Mouse (Mus musculus) thymus, postnatal 25 days (tissue): ENCODE results near the gene Slc25a42.
"Not testable (repeated sequence)": the region's sequence is repeated elsewhere in the genome, so short reads cannot be mapped to it uniquely, and the experiment has no call there.

Experiments used
- DNase-seq: peaks from one replicate; pipeline ENCODE4 v3.0.0; 2022

Gene Slc25a42

DNA sequence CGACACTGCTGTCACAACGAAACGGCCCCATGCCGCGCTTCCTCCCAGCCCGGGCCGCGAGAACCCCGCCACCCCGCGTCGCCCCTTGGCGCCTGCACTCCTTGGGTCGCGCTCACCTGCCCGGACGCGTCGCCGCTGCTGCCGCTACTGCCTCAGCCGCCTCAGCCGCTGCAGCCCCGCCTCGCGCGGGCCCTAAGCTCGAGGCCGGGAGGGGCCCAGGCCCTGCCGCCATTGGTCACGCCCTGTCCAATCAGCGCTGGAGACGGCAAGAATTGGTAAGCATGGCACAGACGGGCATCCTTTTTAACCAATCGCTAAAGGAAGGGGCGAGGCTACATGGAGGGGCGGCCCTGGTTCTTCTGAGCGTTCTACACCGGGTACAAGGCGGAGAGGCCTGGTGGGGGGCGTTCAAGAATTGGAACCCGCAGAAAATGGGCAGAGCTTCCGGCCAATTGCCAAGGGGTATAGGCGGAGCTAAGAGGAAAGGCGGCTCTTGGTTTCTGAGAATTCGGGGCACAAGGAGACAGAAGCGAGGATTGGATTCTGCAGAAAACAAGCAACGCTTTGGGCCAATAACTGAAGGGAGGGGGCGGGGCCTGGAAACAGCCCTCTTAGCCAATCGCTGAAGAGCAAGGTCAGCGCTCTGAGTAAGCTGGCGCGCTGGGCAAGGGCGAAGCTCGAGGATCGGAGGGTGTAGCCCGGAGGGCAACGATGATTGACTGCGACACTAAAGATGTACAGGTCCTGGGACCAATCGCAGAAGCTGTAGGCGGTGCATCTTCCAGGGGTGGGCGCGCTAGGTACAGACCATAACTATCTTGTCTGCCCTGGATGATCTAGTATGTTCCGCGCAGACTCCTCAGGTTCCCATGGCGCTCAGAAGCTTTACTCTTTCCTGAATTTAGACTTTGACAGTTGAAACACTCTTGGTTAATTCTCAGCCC lies at the start of gene Slc25a42:
Gene Slc25a42 (minus strand): TSS at position 194 of the 944 bp plus-strand sequence.
- peak; percentile 95 for DNase-seq

DNA sequence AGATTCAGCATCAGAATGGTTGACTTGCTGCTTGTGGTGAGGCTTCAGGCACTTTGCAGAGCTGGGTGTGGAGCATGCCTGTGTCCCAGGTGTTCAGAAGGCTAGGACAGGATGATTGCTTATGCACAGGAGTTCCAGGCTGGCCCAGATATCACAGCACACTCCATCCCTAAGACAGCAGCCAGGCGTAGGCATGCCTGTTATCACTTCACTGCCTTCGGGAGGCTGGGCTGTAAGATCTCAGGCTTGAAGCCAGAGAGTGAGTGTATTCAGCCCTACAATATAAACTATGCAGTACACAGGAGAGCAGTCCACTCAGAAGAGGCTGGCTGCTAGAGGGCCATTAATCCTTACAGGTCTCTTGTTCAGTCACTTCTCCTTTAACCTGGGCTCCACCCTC lies 46.9 kb upstream of the Slc25a42 start:
- DNase-seq = no peak

DNA sequence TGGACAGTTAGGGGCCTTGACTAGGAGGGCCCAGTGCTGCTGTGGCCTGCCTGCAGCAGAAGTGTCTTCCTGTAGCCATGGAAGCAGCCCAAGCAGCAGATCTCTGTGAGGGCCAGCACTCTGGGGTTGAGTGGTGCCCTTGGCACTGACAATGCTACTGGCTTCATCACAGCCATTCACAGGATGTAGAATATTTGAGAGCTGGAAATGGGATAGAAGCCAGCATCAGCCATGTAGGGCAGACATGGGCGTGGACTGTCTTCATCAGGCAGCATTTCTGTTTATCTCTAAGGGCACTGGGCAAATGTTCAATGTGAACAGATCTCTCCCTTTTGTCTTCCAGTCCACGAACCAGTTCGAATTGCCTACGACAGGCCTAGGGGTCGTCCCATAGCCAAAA lies 46.5 kb upstream of the Slc25a42 start:
- DNase-seq = no peak

DNA sequence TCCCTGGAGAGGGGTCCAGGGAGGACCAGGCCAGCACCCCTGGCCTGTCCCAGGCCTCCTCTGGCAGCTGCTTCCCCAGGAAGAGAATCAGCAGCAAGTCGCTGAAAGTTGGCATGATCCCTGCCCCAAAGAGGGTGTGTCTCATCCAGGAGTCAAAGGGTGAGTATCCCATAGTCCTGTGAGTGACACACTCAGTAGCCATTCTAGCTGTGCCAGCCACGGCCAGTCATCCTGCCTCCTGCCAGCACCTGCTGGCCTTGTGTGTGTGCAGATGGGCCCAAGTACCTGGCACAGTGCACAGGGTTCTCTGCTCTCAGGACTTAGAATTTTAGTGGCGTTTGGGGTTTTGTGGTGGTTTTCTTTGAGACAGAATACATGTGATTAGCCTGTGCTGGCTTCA lies 45.4 kb upstream of the Slc25a42 start:
- DNase-seq = no peak

DNA sequence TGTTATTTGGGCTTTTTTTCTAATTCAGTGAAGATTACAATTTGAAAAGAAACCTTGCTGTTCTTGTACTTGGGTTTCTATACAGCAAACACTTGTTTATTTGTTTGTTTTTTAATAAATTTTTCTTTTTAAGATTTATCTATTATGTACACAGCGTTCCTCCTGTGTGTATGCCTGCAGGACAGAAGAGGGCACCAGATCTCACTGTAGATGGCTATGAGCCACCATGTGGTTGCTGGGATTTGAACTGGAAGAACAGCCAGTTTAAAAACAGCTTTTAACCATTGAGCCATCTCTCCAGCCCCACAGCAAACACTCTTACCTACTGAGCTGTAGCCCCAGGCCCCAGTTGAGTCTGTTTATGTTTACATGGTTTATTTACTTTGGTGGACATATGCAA lies 42.5 kb upstream of the Slc25a42 start:
- no peak for DNase-seq

DNA sequence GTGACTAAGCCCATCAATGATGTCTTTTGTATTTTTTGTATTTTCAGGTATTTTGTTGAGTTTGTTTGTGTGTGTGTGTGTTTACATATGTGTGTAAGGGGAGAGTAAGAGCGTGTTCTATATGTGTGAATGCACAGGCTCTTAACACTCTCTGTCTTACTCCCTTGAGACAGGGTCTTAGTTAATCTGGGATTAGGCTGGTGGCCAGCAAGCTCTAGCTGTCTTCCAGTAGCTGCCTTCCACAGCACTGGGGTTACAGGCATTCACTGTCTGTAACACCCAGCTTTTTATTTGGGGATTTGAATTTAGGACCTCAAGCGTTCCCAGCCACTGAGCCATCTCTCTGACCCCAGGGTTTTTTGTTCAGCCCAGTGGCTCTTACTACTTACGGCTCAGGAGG lies 35.7 kb upstream of the Slc25a42 start:
- no peak for DNase-seq

DNA sequence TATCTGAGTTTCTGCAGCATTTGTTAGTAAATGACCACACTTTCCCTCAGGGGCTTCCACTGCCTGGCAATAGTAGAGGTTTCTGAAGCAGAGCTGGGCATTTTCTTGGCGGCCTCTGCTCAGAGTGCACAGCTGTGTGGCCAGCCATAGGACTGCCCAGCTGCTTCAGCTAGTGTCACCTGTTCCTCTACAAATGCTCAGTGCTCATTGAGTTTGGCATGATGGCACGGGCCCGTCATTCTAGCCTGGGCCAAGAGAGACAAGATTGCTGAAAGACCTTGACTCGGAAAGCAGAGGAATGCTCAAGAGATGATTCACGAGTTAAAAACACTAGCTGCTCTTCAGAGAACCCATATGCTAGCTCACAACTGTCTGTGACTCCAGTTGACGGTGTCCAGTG lies 34.5 kb upstream of the Slc25a42 start:
- no peak for DNase-seq

DNA sequence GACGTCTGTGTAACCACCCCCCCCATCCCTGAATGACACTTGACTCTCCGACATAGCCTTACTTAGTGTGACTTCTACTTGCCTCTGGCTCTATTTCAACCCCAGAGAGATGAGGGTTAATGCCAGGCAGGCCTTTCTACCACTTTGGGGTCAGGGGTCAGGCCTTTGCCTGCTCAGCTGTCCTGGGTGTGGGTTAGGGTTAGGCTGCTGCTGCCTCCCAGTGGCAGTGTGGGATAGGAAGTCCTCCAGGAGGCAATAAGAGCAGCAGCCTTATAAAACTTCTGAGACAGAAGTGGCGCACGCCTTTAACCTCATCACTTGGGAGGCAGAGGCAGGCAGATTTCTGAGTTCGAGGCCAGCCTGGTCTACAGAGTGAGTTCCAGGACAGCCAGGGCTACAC lies 28.5 kb upstream of the Slc25a42 start:
- DNase-seq = peak; percentile 27

DNA sequence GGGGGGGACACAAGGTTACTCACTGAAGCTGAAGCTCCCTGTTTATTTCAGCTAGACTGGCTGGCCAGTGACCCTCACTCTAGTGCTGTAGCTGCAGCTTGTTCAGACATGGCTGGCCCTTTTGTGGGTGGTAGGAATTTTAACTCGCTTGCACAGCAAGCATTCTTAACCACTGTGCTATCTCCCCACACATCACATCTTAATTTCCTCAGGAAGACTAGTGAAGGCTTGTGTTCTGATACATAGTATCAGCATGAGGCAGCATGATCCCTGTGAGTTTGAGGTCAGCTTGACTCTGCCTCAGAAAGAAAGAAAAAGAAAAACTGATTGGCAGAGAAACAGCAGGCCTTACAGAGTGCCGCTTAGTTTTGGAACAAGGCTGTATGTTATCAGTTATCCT lies 25.7 kb upstream of the Slc25a42 start:
- DNase-seq = no peak

DNA sequence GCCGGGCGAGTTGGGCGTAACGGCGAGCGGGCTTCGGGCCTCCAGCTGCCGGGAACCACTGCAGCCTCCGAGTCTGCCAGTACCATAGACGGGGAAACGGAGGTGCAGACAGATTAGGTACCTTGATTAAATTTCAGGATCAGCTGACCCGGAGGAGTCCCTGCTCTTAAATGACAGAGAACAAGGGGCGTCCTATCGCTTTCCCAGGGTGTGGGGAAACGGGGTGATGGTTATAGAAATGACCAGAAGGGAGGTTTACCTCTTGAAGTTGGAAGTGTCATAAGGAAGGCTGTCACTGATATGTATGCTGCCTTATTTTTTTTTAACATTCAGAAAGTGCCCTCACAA lies 22.6 kb upstream of the Slc25a42 start:
- DNase-seq = no peak

DNA sequence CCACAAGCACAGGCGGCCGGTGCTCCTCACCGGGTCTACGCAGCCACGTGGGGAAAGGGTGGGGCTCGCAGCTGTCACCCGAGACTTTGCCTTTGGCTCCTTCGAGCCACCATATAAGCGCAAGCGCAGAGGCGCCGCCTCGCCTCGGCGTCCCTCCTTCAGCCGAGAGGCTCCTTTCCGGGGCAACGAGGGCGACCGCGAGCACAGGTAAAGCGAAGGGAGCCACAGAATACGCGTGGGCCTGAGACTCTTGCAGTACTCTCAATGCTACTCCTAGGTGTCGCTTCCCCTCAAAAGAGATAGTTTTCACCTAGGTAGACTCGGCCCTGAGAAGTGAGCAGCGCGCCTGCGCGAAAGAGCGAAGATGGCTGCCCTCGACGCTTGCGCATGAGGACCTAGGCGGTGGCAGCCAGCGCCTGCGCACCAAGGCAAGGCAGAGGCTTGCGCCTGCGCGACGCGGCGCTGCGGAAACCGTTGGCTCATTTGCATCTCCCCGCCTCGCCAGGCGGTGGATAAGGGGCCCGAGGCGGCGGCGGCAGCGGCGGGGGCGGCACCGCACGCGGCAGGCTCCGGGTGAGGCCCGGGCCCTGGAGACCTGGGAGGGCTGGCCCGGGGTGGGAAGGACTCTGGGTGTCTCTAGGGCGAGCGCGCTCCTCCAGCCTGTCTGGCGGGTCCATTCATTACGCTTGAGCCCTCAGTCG lies 22.1 kb upstream of the Slc25a42 start, which contains the start of the genes Sugp2 and Armc6:
Gene Sugp2 (plus strand): TSS at position 147 of the 701 bp plus-strand sequence.
Gene Armc6 (minus strand): TSS at position 387 of the 701 bp plus-strand sequence.
- DNase-seq = peak; percentile 96

DNA sequence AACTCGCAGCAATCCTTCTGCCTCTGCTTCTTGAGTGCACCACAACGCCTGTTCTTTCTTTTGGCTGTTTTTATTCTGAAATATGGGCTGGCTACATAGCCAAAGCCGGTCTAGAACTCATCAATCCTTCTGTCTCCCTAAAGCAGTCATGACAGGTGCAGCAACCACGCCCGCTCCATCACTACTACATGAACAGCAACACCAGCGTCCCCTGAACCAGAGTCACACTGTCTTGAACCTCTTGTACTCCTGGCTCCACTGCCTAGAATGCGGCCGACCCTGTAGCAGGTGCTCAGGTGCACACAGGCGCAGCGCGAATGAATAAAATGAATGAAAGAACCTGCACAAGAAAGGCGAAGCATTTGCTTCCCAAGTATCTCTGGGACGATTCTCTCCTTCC lies 21.5 kb upstream of the Slc25a42 start:
- no peak for DNase-seq

DNA sequence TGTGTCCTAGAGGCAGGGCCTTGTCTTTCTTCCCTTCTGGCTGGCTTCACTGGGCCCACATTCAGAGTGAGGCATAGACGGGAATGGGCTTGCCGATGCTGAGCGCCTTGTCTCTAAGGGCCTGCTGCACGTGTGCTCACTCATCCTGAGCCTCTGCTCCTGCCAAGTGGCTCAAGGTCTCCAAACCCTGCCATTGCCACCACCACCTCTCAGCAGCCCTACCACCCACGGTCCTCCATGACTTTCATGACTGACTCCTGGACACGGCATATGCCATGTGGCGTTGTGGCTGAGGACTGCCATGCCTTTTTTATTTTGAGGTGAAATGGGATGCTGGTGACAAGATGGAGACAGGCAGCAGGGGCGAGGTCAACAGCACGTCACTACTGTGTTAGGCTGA lies 18.7 kb upstream of the Slc25a42 start:
- DNase-seq = no peak

DNA sequence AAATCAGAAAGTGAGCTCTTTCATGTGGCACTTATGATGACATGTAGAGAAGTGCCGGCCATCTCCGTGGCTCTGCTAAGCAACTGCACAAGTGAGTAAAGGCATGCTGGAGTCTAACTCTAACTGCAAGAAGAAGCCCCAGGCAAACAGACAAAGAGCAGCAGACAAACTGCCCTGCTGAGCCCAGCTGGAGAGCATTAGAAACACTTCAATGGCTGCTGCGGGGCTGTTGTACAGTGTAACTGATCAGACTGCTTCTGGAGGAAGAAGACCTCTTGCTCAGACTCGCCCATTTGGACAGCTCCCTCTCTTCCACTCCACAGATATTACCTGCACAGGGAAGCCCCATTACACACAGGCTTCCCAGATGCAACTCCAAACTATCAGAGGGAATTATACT lies 15.9 kb upstream of the Slc25a42 start:
- no peak for DNase-seq

DNA sequence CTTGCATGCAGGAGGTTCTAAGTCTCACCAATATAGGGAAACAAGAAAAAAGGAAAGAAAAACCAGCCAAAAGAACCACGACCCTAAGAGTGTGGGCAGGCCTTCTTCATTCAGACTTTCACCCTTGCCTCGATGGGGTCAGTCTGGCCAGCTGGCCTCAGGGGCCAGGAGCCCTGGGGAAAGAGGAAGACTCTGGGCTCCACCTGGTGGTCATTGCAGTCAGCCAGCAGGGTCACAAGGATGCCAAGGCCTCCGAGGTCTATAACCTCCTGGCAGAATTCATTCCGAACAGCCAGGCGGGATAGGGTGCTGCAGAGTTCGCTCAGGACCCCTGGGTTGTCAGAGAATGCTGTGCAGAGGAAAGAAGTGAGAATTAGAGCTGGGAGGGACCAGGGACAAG lies 11.2 kb upstream of the Slc25a42 start:
- peak; percentile 27 for DNase-seq

DNA sequence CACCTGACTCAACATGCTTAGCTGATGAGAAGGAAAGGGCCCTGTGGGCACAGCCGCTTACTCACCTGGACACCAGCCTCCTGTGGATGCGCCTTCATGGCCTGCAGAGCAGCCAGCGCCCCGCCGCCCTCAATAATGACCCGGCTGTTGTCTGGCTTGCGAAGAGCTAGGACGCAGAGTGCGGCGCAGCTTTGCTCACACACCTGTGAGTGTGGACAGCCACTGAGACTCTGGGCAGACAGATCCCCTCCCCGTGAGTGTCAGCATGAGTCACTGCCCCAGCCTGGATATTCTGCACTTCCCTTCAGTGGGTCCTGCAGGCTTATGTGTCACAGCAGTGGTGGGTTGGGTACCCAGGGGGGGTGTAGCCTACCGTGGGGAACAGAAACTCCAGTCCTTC lies 9.9 kb upstream of the Slc25a42 start:
- no peak for DNase-seq

DNA sequence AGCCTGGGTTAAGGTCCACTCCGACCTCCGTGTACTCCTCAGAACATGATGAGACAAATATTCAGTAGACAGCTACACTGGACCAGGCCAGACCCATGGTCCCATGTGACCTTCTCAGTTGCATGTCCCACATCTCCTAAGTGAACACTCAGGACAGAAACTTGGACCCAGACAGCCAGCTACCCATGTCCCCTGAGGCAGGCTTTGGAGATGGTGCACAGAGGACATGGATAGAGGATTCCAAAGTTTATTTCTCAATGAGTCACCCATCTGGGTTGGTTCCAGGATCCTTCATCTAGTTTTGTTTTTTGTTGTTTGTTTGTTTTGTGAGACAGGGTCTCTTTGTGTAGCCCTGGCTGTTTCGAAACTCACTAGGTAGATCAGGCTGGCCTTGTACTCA lies 8.8 kb upstream of the Slc25a42 start:
- DNase-seq = no peak

DNA sequence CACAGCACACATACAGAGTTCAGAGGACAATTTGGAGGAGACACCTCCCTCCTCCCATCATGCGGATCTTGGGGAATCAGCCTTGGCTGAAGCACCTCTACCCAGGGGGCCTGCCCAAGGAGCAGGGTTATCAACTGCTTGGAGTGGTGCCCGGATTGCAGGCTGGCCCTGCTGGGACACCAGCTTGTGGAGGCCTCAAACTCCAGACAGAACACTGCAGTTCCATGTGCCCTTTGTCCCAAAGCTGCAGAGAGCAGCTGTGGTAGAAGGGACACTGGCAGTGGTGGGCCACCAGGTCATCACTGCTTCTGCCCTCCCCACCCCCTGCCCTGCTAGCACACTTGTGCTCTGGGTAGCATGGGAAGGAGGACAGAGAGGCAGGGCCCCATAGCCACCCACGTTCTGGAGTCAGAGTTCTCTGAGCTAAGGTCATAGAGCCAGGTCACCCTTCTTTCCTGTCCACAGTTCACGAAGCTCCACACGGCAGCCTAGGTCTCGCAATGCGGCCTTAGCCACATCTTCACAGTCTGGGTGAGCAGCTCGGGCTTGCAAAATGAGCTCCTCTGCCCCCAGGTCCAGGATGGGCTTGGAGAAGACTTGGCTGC lies 8.2 kb upstream of the Slc25a42 start:
- no peak for DNase-seq

DNA sequence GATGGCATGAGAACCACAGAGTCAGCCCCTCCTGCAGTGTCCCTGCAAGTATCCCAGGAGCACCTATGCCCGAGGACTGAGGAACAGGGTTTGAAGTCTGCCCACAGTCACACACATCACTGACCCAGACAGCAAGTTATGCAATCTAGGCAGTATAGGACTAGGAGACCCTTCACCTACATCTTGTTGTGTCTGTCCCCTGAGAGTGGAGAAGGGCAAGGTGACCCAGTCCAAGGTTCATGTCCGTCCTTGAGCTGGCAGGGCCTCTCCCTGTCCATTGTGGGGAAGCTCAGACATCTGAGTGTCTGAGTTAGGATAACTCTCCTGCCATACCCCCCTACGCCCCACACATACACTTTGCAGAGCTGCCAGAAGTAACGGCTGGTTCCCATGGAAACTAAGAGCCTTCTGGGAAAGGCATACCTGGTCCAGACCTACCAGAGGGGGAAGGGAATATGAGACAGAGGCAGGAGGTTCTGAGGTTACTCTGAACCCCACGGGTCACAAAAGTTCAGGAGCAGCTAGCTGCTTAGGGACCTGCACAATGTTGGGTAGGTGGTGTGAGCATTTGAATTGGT lies 7.1 kb upstream of the Slc25a42 start:
- no peak for DNase-seq

DNA sequence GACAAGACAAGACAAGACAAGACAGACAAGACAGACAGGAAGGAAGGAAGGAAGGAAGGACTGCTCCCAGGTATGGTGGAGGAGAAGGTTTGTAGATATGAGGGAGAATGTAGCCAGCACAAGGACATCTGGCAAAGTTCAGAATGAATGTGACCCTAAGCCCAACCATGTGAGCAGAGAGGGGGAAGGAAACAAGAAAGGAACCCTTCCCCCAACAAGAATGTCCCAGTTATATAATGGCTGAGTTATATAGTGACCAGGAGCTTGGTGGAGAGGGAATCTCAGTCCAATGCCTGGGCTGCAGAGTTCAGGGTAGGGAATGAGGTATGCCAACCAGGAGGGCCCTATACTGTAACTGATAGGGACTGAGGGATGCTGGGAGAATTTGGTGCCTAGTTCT lies 5.3 kb upstream of the Slc25a42 start:
- DNase-seq = no peak

DNA sequence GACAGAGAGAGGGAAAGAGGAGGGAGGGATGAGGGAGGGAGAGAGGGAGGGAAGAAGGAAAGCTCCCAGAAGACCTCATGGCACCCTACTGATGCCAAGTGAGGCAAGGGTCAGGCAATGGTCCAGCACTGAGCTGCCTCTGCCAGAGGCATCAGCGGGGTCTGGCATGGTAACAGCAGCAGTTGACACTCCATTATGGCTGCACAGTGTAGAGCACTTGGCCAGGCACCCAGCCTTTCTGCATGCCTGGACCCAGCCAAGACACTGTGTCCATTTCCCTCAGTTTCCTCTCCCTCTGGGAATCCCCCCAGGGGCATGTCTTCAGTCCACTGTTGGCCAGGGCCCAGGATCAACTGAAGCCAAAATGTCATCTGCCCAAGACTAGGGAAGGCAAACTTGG lies 4.5 kb upstream of the Slc25a42 start:
- no peak for DNase-seq

DNA sequence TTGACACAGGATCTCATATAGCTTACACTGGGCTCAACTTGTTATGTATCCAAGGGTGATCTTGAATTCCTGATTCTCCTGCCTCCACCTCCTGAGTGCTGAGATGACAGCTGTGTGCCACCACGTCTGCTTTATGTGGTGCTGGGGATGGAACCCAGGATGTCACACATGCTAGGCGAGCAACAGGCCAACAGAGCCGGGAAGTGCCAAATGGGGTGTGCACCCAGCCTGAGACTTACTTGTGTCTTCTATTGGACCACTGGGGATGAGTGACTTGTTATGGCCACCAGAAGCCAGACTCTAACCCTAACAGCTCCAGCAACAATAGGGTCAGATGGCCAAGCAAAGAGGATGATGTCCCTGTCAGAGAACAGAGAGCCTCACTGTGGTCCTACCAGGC lies 4.1 kb upstream of the Slc25a42 start:
- DNase-seq = not testable (repeated sequence)

DNA sequence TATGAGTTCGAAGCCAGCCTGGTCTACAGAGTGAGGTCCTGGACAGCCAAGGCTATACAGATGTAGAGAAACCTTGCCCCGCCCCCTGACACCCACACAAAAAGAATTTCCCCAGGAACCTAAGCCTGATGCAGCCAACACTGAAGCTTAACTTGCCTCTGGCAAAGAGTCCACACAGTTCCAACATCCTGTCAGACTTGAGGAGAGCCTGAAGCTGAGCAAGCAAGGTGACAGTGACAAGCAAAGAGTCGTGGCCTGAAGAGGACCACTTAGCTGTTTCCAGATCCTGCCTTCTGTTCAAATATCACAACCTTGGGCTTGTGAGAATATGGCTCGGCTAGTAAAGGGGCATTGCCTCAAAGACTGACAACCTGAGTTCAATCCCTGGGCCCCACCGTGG lies 3.0 kb upstream of the Slc25a42 start:
- DNase-seq = no peak
